Mouse (Mus musculus) CH12.LX (cell line): Measurements from ENCODE around the gene Tanc1.

Experiments used
- CTCF ChIP-seq, 2 experiments: IDR thresholded peaks in 1 of 2; conservative IDR thresholded peaks in 1 of 2; 2 replicates each; pipeline ENCODE4 v1.5.1; 2011 to 2012; ENCODE audit warnings: low read depth in 2 of 2, low read length in 2 of 2, improper control_type of control experiment in 1 of 2, inconsistent platforms in 1 of 2, mild to moderate bottlenecking in 1 of 2, moderate library complexity in 1 of 2
- EP300 ChIP-seq: IDR thresholded peaks from 2 replicates; pipeline ENCODE4 v1.6.1; 2011; ENCODE audit warnings: low read length, improper control_type of control experiment
- HCFC1 ChIP-seq: IDR thresholded peaks from 2 replicates; pipeline ENCODE4 v1.6.1; 2012; ENCODE audit warnings: low read depth, mild to moderate bottlenecking, inconsistent platforms, low read length, improper control_type of control experiment
- MAX ChIP-seq: IDR thresholded peaks from 2 replicates; pipeline ENCODE4 v1.6.1; 2011; ENCODE audit warnings: low read length, improper control_type of control experiment
- MEF2A ChIP-seq: IDR thresholded peaks from 2 replicates; pipeline ENCODE4 v1.6.1; 2014; ENCODE audit warnings: low read depth, mild to moderate bottlenecking, inconsistent platforms, low read length, improper control_type of control experiment, borderline replicate concordance
- MYC ChIP-seq: IDR thresholded peaks from 2 replicates; pipeline ENCODE4 v1.6.1; 2011; ENCODE audit warnings: low read depth, mild to moderate bottlenecking, improper control_type of control experiment, low read length
- POLR2A ChIP-seq: IDR thresholded peaks from 2 replicates; pipeline ENCODE4 v1.6.1; 2011; ENCODE audit warnings: low read depth, mild to moderate bottlenecking, improper control_type of control experiment, low read length
- RAD21 ChIP-seq: IDR thresholded peaks from 2 replicates; pipeline ENCODE4 v1.6.1; 2011; ENCODE audit warnings: low read depth, mild to moderate bottlenecking, low read length, improper control_type of control experiment, moderate library complexity
- ZC3H11A ChIP-seq: IDR thresholded peaks from 2 replicates; pipeline ENCODE4 v1.6.1; 2012; ENCODE audit warnings: low read depth, mild to moderate bottlenecking, inconsistent platforms, low read length, improper control_type of control experiment
- ZMIZ1 ChIP-seq: IDR thresholded peaks from 2 replicates; pipeline ENCODE4 v1.6.1; 2012; ENCODE audit warnings: low read depth, mild to moderate bottlenecking, inconsistent platforms, low read length, improper control_type of control experiment

DNA sequence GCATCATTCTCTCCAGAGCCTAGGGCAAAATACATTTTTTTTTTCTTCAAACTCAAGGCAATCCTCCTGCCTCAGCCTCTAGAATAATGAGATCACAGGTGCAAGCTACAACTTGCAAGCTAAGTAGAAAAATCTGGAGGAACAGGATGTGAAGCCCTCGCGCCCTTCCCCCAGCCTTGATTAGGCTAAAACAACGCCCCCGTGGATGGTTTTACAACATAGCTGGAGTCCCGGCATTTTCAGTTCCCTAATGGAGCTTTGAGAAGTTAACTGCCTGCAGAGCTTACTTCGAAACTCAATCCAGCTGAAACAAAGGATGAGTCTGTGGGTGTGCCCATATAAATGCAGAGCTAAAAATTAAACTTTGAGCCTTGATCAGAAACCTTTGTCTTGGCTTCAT lies 277.9 kb downstream of the Tanc1 start:
- TF ChIP-seq MEF2A: no peak
- TF ChIP-seq EP300: no peak
- no peak for TF ChIP-seq HCFC1
- TF ChIP-seq MAX: no peak
- TF ChIP-seq ZMIZ1: no peak
- TF ChIP-seq POLR2A: no peak
- TF ChIP-seq RAD21: no peak
- no peak for TF ChIP-seq MYC
- no peak for TF ChIP-seq CTCF (conservative IDR thresholded peaks at IDR 0.05 in 1 of 2, IDR thresholded peaks at IDR 0.05 in 1 of 2; ENCODE audit: low read depth in 2 of 2, low read length in 2 of 2)
- no peak for TF ChIP-seq ZC3H11A
